ENCODE assay signal across 8 mouse cellular contexts in genomic region chr10:63024580-63024910, GRCm38 (mm10). TPM values are rescaled to one million over a fixed set of nuclear protein-coding genes. Genes with fewer than 3 reads are reported as not detected.
DNase-seq lines count a peak whose midpoint lies in the region; ATAC-seq and TF ChIP-seq lines count a peak whose summit lies in the region.

No protein-coding gene starts in this region.

- H3K4me1 ChIP-seq in spleen, adult 2 months (ENCODE audit: control insufficient read depth, insufficient read depth, insufficient read length): peaks cover 11% of the 10 kb centered on the region
- peaks cover 3% of the 10 kb centered on the region; the same call in 1 of the 2 replicates for H3K4me1 ChIP-seq in intestine, postnatal 0 days (replicated peaks; ENCODE audit: control insufficient read depth, insufficient read depth, low read length)
- peaks cover 28% of the 10 kb centered on the region for H3K4me1 ChIP-seq in liver, embryonic 16.5 days (ENCODE audit: control insufficient read depth, low read depth, low read length)
- H3K4me1 ChIP-seq in neural tube, embryonic 12.5 days: peaks cover 48% of the 10 kb centered on the region

- no peaks in the 10 kb centered on the region for H3K36me3 ChIP-seq in spleen, adult 2 months (ENCODE audit: control insufficient read depth, insufficient read depth, low read length)
- no peaks in the 10 kb centered on the region for H3K36me3 ChIP-seq in intestine, postnatal 0 days (ENCODE audit: control insufficient read depth, insufficient read depth)
- H3K36me3 ChIP-seq in liver, embryonic 16.5 days (ENCODE audit: control insufficient read depth, insufficient read depth): no peaks in the 10 kb centered on the region
- no peaks in the 10 kb centered on the region for H3K36me3 ChIP-seq in neural tube, embryonic 12.5 days

- H3K4me3 ChIP-seq in spleen, adult 2 months (ENCODE audit: extremely low read depth, insufficient read depth, insufficient read length): peak overlapping the region; percentile 64
- peak overlapping the region; percentile 98 for H3K4me3 ChIP-seq in intestine, postnatal 0 days (ENCODE audit: low read depth, low read length)
- H3K4me3 ChIP-seq in liver, embryonic 16.5 days (ENCODE audit: low read depth, low read length): peak overlapping the region; percentile 95
- peak overlapping the region; percentile 95 for H3K4me3 ChIP-seq in neural tube, embryonic 12.5 days

- 1% methylated on average over 8 of the region's 8 CpGs for WGBS in spleen, adult 2 months
- under 1% methylated on average over 8 of the region's 8 CpGs for WGBS in intestine, postnatal 0 days
- under 1% methylated on average over 8 of the region's 8 CpGs for WGBS in liver, embryonic 16.5 days (ENCODE audit: insufficient replicate concordance)
- under 1% methylated on average over 8 of the region's 8 CpGs for WGBS in neural tube, embryonic 12.5 days

- H3K9me3 ChIP-seq in intestine, postnatal 0 days (ENCODE audit: control insufficient read depth): no peaks in the 10 kb centered on the region
- H3K9me3 ChIP-seq in liver, embryonic 16.5 days (replicated peaks; ENCODE audit: control insufficient read depth, low read length): no peaks in the 10 kb centered on the region
- no peaks in the 10 kb centered on the region for H3K9me3 ChIP-seq in neural tube, embryonic 12.5 days

- H3K27ac ChIP-seq in spleen, adult 2 months (ENCODE audit: insufficient read depth, low read length): peak overlapping the region; percentile 93
- peak overlapping the region; percentile 100 for H3K27ac ChIP-seq in intestine, postnatal 0 days (ENCODE audit: low read depth, low read length)
- H3K27ac ChIP-seq in liver, embryonic 16.5 days (ENCODE audit: low read length): peak overlapping the region; percentile 92
- H3K27ac ChIP-seq in neural tube, embryonic 12.5 days: peak overlapping the region; percentile 99

- H3K27me3 ChIP-seq in spleen, adult 2 months (ENCODE audit: control insufficient read depth, insufficient read depth, low read length): no peaks in the 10 kb centered on the region
- no peaks in the 10 kb centered on the region for H3K27me3 ChIP-seq in intestine, postnatal 0 days (replicated peaks; ENCODE audit: control insufficient read depth, insufficient read depth, low read length)
- H3K27me3 ChIP-seq in liver, embryonic 16.5 days (ENCODE audit: control insufficient read depth, insufficient read depth, low read depth, low read length): no peaks in the 10 kb centered on the region
- H3K27me3 ChIP-seq in neural tube, embryonic 12.5 days (replicated peaks): no peaks in the 10 kb centered on the region

- TF ChIP-seq CTCF in spleen, adult 2 months (IDR thresholded peaks at IDR 0.05; ENCODE audit: extremely low read depth, insufficient read depth, insufficient read length, insufficient replicate concordance): no peak
- peak; percentile 74 for TF ChIP-seq CTCF in intestine, postnatal 0 days (IDR thresholded peaks at IDR 0.05; ENCODE audit: low read depth)

- TF ChIP-seq POLR2A in spleen, adult 2 months (IDR thresholded peaks at IDR 0.05; ENCODE audit: low read depth, low read length): no peak

- H3K4me2 ChIP-seq in intestine, postnatal 0 days (replicated peaks; ENCODE audit: low read depth): peak overlapping the region; percentile 89
- H3K4me2 ChIP-seq in liver, embryonic 16.5 days (ENCODE audit: low read depth, low read length): peak overlapping the region; percentile 95
- peak overlapping the region; percentile 76 for H3K4me2 ChIP-seq in neural tube, embryonic 12.5 days (replicated peaks)

- DNase-seq in spleen, adult 2 months (ENCODE audit: low read depth in 1 of 2, low spot score in 2 of 2): peak; percentile 14 to 49
- no peak for DNase-seq in spleen, adult 12 weeks (ENCODE audit: low spot score)
- DNase-seq in cerebellum, postnatal 14 days: peak; percentile 83 to 86
- peak; percentile 33 to 66 for DNase-seq in gastrocnemius, postnatal 4 days (ENCODE audit: low spot score in 2 of 2)
- DNase-seq in thymus, postnatal 0 days (ENCODE audit: low spot score): peak; percentile 13

- peak overlapping the region; percentile 99 for H3K9ac ChIP-seq in intestine, postnatal 0 days (ENCODE audit: low read depth, low read length)
- peak overlapping the region; percentile 82 for H3K9ac ChIP-seq in liver, embryonic 16.5 days (ENCODE audit: low read depth, low read length)
- peak overlapping the region; percentile 99 for H3K9ac ChIP-seq in neural tube, embryonic 12.5 days

- ATAC-seq in intestine, postnatal 0 days: peak; percentile 31
- peak; percentile 25 for ATAC-seq in liver, embryonic 16.5 days (ENCODE audit: low read depth)
- ATAC-seq in neural tube, embryonic 12.5 days (ENCODE audit: low FRiP score, low read depth): peak; percentile 48

RNA-seq across cellular contexts. Expression of gene Pbld2, which starts 0.4 kb away (rescaled TPM):
- 0.55 and 0.74 TPM in 2 replicates for polyA plus RNA-seq in spleen, adult 2 months (2012; rRNA removed)
- 1 to 10 TPM; 2.0 to 3.0 TPM for total RNA-seq in gastrocnemius, postnatal 4 days (2021)
- 36.2 and 43.7 TPM in 2 replicates for polyA plus RNA-seq in intestine, postnatal 0 days (2015; fragmentation: Nextera tagmentation; extraction: Ambion mirVana)
- polyA plus RNA-seq in liver, embryonic 16.5 days (2015; fragmentation: Nextera tagmentation; extraction: Ambion mirVana): 5.3 and 6.4 TPM in 2 replicates
- 0.73 and 0.80 TPM in 2 replicates for polyA plus RNA-seq in neural tube, embryonic 12.5 days (2016; fragmentation: Nextera tagmentation; extraction: Ambion mirVana)
- 1.0 TPM in 2 replicates for polyA plus RNA-seq in thymus, postnatal 0 days (2015; fragmentation: Nextera tagmentation; extraction: Ambion mirVana)

RNA-seq across cellular contexts. Expression of gene Hnrnph3, which starts 0.5 kb away (rescaled TPM):
- polyA plus RNA-seq in spleen, adult 2 months (2012; rRNA removed): 9.0 and 11.2 TPM in 2 replicates
- total RNA-seq in gastrocnemius, postnatal 4 days (2021): 10 to 100 TPM; 27.7 to 35.1 TPM
- polyA plus RNA-seq in intestine, postnatal 0 days (2015; fragmentation: Nextera tagmentation; extraction: Ambion mirVana): 21.2 and 25.0 TPM in 2 replicates
- polyA plus RNA-seq in liver, embryonic 16.5 days (2015; fragmentation: Nextera tagmentation; extraction: Ambion mirVana): 22.2 and 24.3 TPM in 2 replicates
- polyA plus RNA-seq in neural tube, embryonic 12.5 days (2016; fragmentation: Nextera tagmentation; extraction: Ambion mirVana): 232 and 247 TPM in 2 replicates
- 51.0 and 53.6 TPM in 2 replicates for polyA plus RNA-seq in thymus, postnatal 0 days (2015; fragmentation: Nextera tagmentation; extraction: Ambion mirVana)

RNA-seq across cellular contexts. Expression of gene Pbld1, which starts 35.4 kb away (rescaled TPM):
- 0.58 and 1.3 TPM in 2 replicates for polyA plus RNA-seq in spleen, adult 2 months (2012; rRNA removed)
- under 1 TPM; 0.54 to 0.69 TPM for total RNA-seq in gastrocnemius, postnatal 4 days (2021)
- polyA plus RNA-seq in intestine, postnatal 0 days (2015; fragmentation: Nextera tagmentation; extraction: Ambion mirVana): 1.8 and 2.1 TPM in 2 replicates
- polyA plus RNA-seq in liver, embryonic 16.5 days (2015; fragmentation: Nextera tagmentation; extraction: Ambion mirVana): 36.6 and 48.3 TPM in 2 replicates
- 1.2 and 1.3 TPM in 2 replicates for polyA plus RNA-seq in neural tube, embryonic 12.5 days (2016; fragmentation: Nextera tagmentation; extraction: Ambion mirVana)
- polyA plus RNA-seq in thymus, postnatal 0 days (2015; fragmentation: Nextera tagmentation; extraction: Ambion mirVana): 0.44 and 0.55 TPM in 2 replicates

RNA-seq across cellular contexts. Expression of gene Rufy2, which starts 44.5 kb away (rescaled TPM):
- polyA plus RNA-seq in spleen, adult 2 months (2012; rRNA removed): 2.6 and 3.0 TPM in 2 replicates
- total RNA-seq in gastrocnemius, postnatal 4 days (2021): 10 to 100 TPM; 14.4 to 22.2 TPM
- polyA plus RNA-seq in intestine, postnatal 0 days (2015; fragmentation: Nextera tagmentation; extraction: Ambion mirVana): 13.9 and 18.8 TPM in 2 replicates
- polyA plus RNA-seq in liver, embryonic 16.5 days (2015; fragmentation: Nextera tagmentation; extraction: Ambion mirVana): 2.0 and 2.6 TPM in 2 replicates
- polyA plus RNA-seq in neural tube, embryonic 12.5 days (2016; fragmentation: Nextera tagmentation; extraction: Ambion mirVana): 36.3 and 39.1 TPM in 2 replicates
- 17.4 and 23.1 TPM in 2 replicates for polyA plus RNA-seq in thymus, postnatal 0 days (2015; fragmentation: Nextera tagmentation; extraction: Ambion mirVana)

Comparison
In these comparisons a context has a peak if more than half of its experiments do, and no peak if none do; other contexts are left out.
1. RNA of gene Pbld1, which starts 35.4 kb away (polyA plus RNA-seq): 36.6 to 48.3 TPM in liver, embryonic 16.5 days; 1.8 to 2.1 TPM in intestine, postnatal 0 days, 0.58 to 1.3 TPM in spleen, adult 2 months, 1.2 to 1.3 TPM in neural tube, embryonic 12.5 days and 0.44 to 0.55 TPM in thymus, postnatal 0 days; every median in the first group is over 10 times any median in the second.
2. Peak in every context shown above with its lines, with median percentiles within 50 percentile points of each other: H3K27ac ChIP-seq, H3K4me3 ChIP-seq, ATAC-seq, H3K4me2 ChIP-seq and H3K9ac ChIP-seq.